Mouse (Mus musculus): ENCODE data around the gene Hoxb4. TPM values are rescaled to one million over a fixed set of nuclear protein-coding genes. Genes with fewer than 3 reads are reported as not detected.
A peak's percentile ranks its signal among the peaks of the same experiment; 100 is the strongest.

Gene Hoxb4
- polyA plus RNA-seq, 1 experiment from 2014 or later, result 7.5 TPM

- WGBS, result 7% methylated on average over 10 of the region's 10 CpGs
- Histone ChIP-seq H3K9ac (peak within 1 kb of the TSS; percentile 100), H3K36me3 (peaks cover 12% of the 10 kb centered on the region; the same call in 1 of the 2 replicates), H3K4me3 (peak within 1 kb of the TSS; percentile 99), H3K9me3 (no peaks in the 10 kb centered on the region), H3K4me2 (peak within 1 kb of the TSS; percentile 96), H3K4me1 (replicated peaks) (peaks cover 89% of the 10 kb centered on the region), H3K27me3 (no peaks in the 10 kb centered on the region), H3K27ac (replicated peaks) (peak within 1 kb of the TSS; percentile 100)
- ATAC-seq (ENCODE audit: low read depth), result no peak
Observed at GRCm38 (mm10) chr11:96323154-96323553, 5.1 kb downstream of the Hoxb4 start, which contains the start of gene Hoxb3. TSS of gene Hoxb3 (plus strand) at chr11:96323326.

GRCm38 (mm10) chr11:96324125-96324524 lies 6.1 kb downstream of the Hoxb4 start:
- Histone ChIP-seq H3K9ac (peak overlapping the region; percentile 100), H3K4me1 (replicated peaks) (peaks cover 97% of the 10 kb centered on the region), H3K36me3 (peaks cover 12% of the 10 kb centered on the region; the same call in 1 of the 2 replicates), H3K4me2 (peak overlapping the region; percentile 96), H3K4me3 (peak overlapping the region; percentile 99), H3K27me3 (no peaks in the 10 kb centered on the region), H3K9me3 (no peaks in the 10 kb centered on the region), H3K27ac (replicated peaks) (peak overlapping the region; percentile 100)
- no peak for ATAC-seq (ENCODE audit: low read depth)
- WGBS, result 6% methylated on average over 5 of the region's 5 CpGs

- WGBS, result 4% methylated on average over 8 of the region's 8 CpGs
- Histone ChIP-seq H3K4me3 (peak overlapping the region; percentile 99), H3K4me1 (replicated peaks) (peaks cover 100% of the 10 kb centered on the region), H3K9ac (peak overlapping the region; percentile 100), H3K27ac (replicated peaks) (peak overlapping the region; percentile 100), H3K4me2 (peak overlapping the region; percentile 96), H3K9me3 (no peaks in the 10 kb centered on the region), H3K27me3 (no peaks in the 10 kb centered on the region), H3K36me3 (peaks cover 13% of the 10 kb centered on the region; the same call in 1 of the 2 replicates)
- ATAC-seq (ENCODE audit: low read depth), result no peak
Observed at GRCm38 (mm10) chr11:96324965-96325364, 6.9 kb downstream of the Hoxb4 start.

GRCm38 (mm10) chr11:96325747-96326212 lies 7.7 kb downstream of the Hoxb4 start:
- peak overlapping the region; percentile 100 for H3K9ac ChIP-seq
- WGBS, result 3% methylated on average over 22 of the region's 22 CpGs
- H3K36me3 ChIP-seq, result peaks cover 16% of the 10 kb centered on the region; the same call in 1 of the 2 replicates
- H3K9me3 ChIP-seq, result no peaks in the 10 kb centered on the region
- H3K27me3 ChIP-seq, result no peaks in the 10 kb centered on the region
- peak overlapping the region; percentile 96 for H3K4me2 ChIP-seq
- peak overlapping the region; percentile 99 for H3K4me3 ChIP-seq
- H3K4me1 ChIP-seq (replicated peaks), result peaks cover 100% of the 10 kb centered on the region
- no peak for ATAC-seq (ENCODE audit: low read depth)
- peak overlapping the region; percentile 100 for H3K27ac ChIP-seq (replicated peaks)

GRCm38 (mm10) chr11:96326705-96327104 lies 8.6 kb downstream of the Hoxb4 start:
- WGBS, result 1% methylated on average over 12 of the region's 12 CpGs
- Histone ChIP-seq H3K9ac (peak overlapping the region; percentile 100), H3K27me3 (no peaks in the 10 kb centered on the region), H3K27ac (replicated peaks) (peak overlapping the region; percentile 100), H3K36me3 (peaks cover 16% of the 10 kb centered on the region; the same call in 1 of the 2 replicates), H3K4me1 (replicated peaks) (peaks cover 100% of the 10 kb centered on the region), H3K4me3 (peak overlapping the region; percentile 99), H3K9me3 (no peaks in the 10 kb centered on the region), H3K4me2 (peak overlapping the region; percentile 96)
- ATAC-seq (ENCODE audit: low read depth), result no peak

- WGBS, result 5% methylated on average over 7 of the region's 7 CpGs
- Histone ChIP-seq H3K4me1 (replicated peaks) (peaks cover 100% of the 10 kb centered on the region), H3K36me3 (peaks cover 19% of the 10 kb centered on the region; the same call in 1 of the 2 replicates), H3K4me2 (peak overlapping the region; percentile 96), H3K9me3 (no peaks in the 10 kb centered on the region), H3K4me3 (peak overlapping the region; percentile 99), H3K27ac (replicated peaks) (peak overlapping the region; percentile 100), H3K27me3 (no peaks in the 10 kb centered on the region), H3K9ac (peak overlapping the region; percentile 100)
- ATAC-seq (ENCODE audit: low read depth), result no peak
Observed at GRCm38 (mm10) chr11:96327122-96327521, 9.1 kb downstream of the Hoxb4 start.

GRCm38 (mm10) chr11:96327750-96328149 lies 9.7 kb downstream of the Hoxb4 start:
- peak overlapping the region; percentile 100 for H3K27ac ChIP-seq (replicated peaks)
- peak; percentile 65 for ATAC-seq (ENCODE audit: low read depth)
- H3K9ac ChIP-seq, result peak overlapping the region; percentile 100
- no peaks in the 10 kb centered on the region for H3K27me3 ChIP-seq
- no peaks in the 10 kb centered on the region for H3K9me3 ChIP-seq
- H3K4me2 ChIP-seq, result peak overlapping the region; percentile 96
- H3K36me3 ChIP-seq, result peaks cover 22% of the 10 kb centered on the region
- H3K4me1 ChIP-seq (replicated peaks), result peaks cover 100% of the 10 kb centered on the region
- peak overlapping the region; percentile 99 for H3K4me3 ChIP-seq
- 4% methylated on average over 5 of the region's 5 CpGs for WGBS

GRCm38 (mm10) chr11:96328605-96329004 lies 10.5 kb downstream of the Hoxb4 start:
- WGBS, result 5% methylated on average over 8 of the region's 8 CpGs
- Histone ChIP-seq H3K9ac (peak overlapping the region; percentile 100), H3K27me3 (no peaks in the 10 kb centered on the region)

GRCm38 (mm10) chr11:96332105-96332504 lies 14.0 kb downstream of the Hoxb4 start:
- WGBS, result 2% methylated on average over 8 of the region's 8 CpGs
- Histone ChIP-seq H3K9ac (peak overlapping the region; percentile 100), H3K4me2 (peak overlapping the region; percentile 96), H3K27ac (replicated peaks) (peak overlapping the region; percentile 100), H3K4me1 (replicated peaks) (peaks cover 100% of the 10 kb centered on the region), H3K4me3 (peak overlapping the region; percentile 99), H3K36me3 (peaks cover 26% of the 10 kb centered on the region), H3K27me3 (no peaks in the 10 kb centered on the region), H3K9me3 (no peaks in the 10 kb centered on the region)
- ATAC-seq (ENCODE audit: low read depth), result no peak

More at GRCm38 (mm10) chr11:96328605-96329004, 10.5 kb downstream of the Hoxb4 start:
- Histone ChIP-seq H3K4me2 (peak overlapping the region; percentile 96), H3K4me1 (replicated peaks) (peaks cover 100% of the 10 kb centered on the region), H3K27ac (replicated peaks) (peak overlapping the region; percentile 100), H3K36me3 (peaks cover 27% of the 10 kb centered on the region), H3K9me3 (no peaks in the 10 kb centered on the region), H3K4me3 (peak overlapping the region; percentile 99)
- ATAC-seq (ENCODE audit: low read depth), result no peak

- peak overlapping the region; percentile 99 for H3K4me3 ChIP-seq
- no peak for ATAC-seq (ENCODE audit: low read depth)
- H3K27me3 ChIP-seq, result no peaks in the 10 kb centered on the region
- no peaks in the 10 kb centered on the region for H3K9me3 ChIP-seq
- H3K36me3 ChIP-seq, result peaks cover 30% of the 10 kb centered on the region
- peak overlapping the region; percentile 100 for H3K27ac ChIP-seq (replicated peaks)
- H3K4me2 ChIP-seq, result peak overlapping the region; percentile 96
- 2% methylated on average over 35 of the region's 35 CpGs for WGBS
- peaks cover 100% of the 10 kb centered on the region for H3K4me1 ChIP-seq (replicated peaks)
- H3K9ac ChIP-seq, result peak overlapping the region; percentile 100
Observed at GRCm38 (mm10) chr11:96332618-96333032, 14.6 kb downstream of the Hoxb4 start.

- Histone ChIP-seq H3K9me3 (no peaks in the 10 kb centered on the region), H3K4me3 (peak overlapping the region; percentile 99), H3K4me1 (replicated peaks) (peaks cover 100% of the 10 kb centered on the region), H3K27ac (replicated peaks) (peak overlapping the region; percentile 100), H3K9ac (peak overlapping the region; percentile 100), H3K4me2 (peak overlapping the region; percentile 96), H3K36me3 (peaks cover 34% of the 10 kb centered on the region), H3K27me3 (no peaks in the 10 kb centered on the region)
- ATAC-seq (ENCODE audit: low read depth), result 0 out of 2 replicates have a peak, but pooled peaks have one; percentile 7
- 4% methylated on average over 17 of the region's 17 CpGs for WGBS
Observed at GRCm38 (mm10) chr11:96333241-96334001, 15.4 kb downstream of the Hoxb4 start.

- Histone ChIP-seq H3K27ac (replicated peaks) (peak overlapping the region; percentile 100), H3K9me3 (no peaks in the 10 kb centered on the region), H3K4me3 (peak overlapping the region; percentile 99), H3K36me3 (peaks cover 37% of the 10 kb centered on the region), H3K9ac (peak overlapping the region; percentile 100), H3K4me2 (peak overlapping the region; percentile 96), H3K4me1 (replicated peaks) (peaks cover 100% of the 10 kb centered on the region), H3K27me3 (no peaks in the 10 kb centered on the region)
- 0 out of 2 replicates have a peak, but pooled peaks have one; percentile 5 for ATAC-seq (ENCODE audit: low read depth)
- 8% methylated on average over 2 of the region's 2 CpGs for whole genome bisulfite sequencing
Observed at GRCm38 (mm10) chr11:96334002-96334364, 15.9 kb downstream of the Hoxb4 start.

All from neural tube, embryonic 13.5 days (tissue).